Mouse (Mus musculus): Measurements from ENCODE around the gene Etnk1.

DNA sequence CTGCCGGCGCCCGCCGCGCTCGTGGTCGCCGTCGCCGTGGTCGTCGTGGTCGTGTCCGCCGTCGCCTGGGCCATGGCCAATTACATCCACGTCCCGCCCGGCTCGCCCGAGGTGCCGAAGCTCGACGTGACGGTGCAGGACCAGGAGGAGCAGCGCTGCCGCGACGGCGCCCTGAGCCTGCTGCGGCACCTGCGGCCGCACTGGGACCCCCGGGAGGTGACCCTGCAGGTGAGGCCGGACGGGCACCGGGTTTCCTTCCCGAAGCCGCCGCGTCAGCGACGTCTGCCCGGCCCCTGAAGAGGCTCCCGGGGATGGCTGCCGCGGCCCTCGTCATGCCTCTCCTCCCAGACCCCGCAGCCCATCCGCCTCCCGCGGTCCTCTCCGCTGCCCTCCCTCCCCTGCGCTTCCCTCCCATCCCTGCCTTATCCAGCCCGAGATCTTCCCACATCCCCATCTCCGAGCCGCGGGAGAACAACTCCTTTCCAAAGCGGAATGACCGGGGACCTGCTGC is 443 bp downstream of the Etnk1 start:
- TF ChIP-seq CTCF (IDR thresholded peaks at IDR 0.05) (no peak), EP300 (IDR thresholded peaks at IDR 0.05) (no peak)
